Mouse (Mus musculus): ENCODE results near the gene Mef2c. TPM values are rescaled to one million over a fixed set of nuclear protein-coding genes. Genes with fewer than 3 reads are reported as not detected.

Mef2c gene
- 14.3 and 24.7 TPM in 2 replicates for polyA plus RNA-seq (2012; ENCODE audit: insufficient read depth, insufficient read length, missing spikeins)

GRCm38 (mm10) chr13:83503919-83504318, at the start of gene Mef2c:
Gene Mef2c, plus strand, starts transcription at chr13:83504034.
- Histone ChIP-seq H3K4me3 (ENCODE audit: insufficient read depth, low read depth, low read length) (no peak within 1 kb of the TSS), H3K27ac (replicated peaks; ENCODE audit: low read depth, low read length) (no peak within 1 kb of the TSS), H3K4me1 (ENCODE audit: control insufficient read depth, insufficient read depth, insufficient read length, low read length) (no peaks in the 10 kb centered on the region)

- Histone ChIP-seq H3K4me1 (ENCODE audit: control insufficient read depth, insufficient read depth, insufficient read length, low read length) (no peaks in the 10 kb centered on the region), H3K4me3 (ENCODE audit: insufficient read depth, low read depth, low read length) (no peak overlapping the region), H3K27ac (replicated peaks; ENCODE audit: low read depth, low read length) (no peak overlapping the region)
Measured at GRCm38 (mm10) chr13:83458729-83459128, 45.1 kb upstream of the Mef2c start.

DNA sequence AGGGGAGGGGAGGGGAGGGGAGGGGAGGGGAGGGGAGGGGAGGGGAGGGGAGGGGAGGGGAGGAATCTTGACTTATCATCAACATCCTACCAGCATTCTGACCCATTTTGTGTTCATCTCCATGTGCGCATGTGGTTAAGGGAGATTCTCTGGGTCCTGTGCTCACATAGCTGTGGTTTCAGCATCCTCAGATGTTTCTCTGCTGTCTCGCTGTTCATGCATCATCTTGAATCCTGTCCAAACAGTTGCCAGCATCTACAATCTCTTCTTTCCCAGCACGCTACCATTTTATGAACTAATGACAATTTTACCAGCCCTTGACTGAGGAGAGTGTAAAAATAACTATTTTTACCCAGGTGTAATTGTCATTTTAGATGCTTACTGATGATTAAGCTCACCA, 44.2 kb upstream of the Mef2c start:
- Histone ChIP-seq H3K27ac (replicated peaks; ENCODE audit: low read depth, low read length) (no peak overlapping the region), H3K4me1 (ENCODE audit: control insufficient read depth, insufficient read depth, insufficient read length, low read length) (no peaks in the 10 kb centered on the region), H3K4me3 (ENCODE audit: insufficient read depth, low read depth, low read length) (no peak overlapping the region)

DNA sequence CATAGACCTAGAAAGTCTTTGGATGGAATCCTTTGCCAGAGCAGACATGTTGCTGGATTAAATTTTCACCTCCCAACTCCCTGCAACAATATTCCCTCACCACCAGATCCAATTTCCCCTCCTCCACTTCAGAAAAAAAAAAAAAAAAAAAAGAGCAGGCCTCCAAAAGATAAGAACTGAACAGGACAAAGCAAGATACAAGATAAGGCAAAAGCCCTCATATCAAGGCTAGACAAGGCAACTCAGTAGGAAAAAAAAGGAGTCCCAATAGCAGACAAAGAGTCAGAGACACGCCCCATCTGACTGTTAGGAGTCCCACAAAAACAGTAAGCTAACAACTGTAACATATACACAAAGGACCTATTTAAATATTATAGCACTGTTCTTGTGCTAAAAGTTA, 43.2 kb upstream of the Mef2c start:
- no peaks in the 10 kb centered on the region for H3K4me1 ChIP-seq (ENCODE audit: control insufficient read depth, insufficient read depth, insufficient read length, low read length)
- no peak overlapping the region for H3K4me3 ChIP-seq (ENCODE audit: insufficient read depth, low read depth, low read length)
- no peak overlapping the region for H3K27ac ChIP-seq (replicated peaks; ENCODE audit: low read depth, low read length)

DNA sequence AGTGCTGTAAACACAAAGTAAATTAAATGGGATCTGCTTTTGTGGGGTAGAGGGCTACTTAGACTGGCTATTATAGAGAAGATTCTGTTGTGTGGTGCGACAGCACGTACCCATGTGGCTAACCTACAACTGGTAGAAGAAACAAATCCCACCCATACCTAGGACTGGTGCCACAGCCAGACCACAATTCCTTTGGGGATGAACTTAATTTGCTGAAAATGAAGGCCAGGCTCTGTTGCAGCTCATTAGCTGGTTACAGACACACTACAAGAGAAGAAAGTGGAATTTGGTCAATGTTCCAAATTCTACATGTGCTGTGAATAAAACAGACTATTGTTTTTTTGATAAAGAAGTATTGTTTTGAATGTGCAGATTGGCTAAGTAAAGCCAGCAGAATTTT, 42.3 kb upstream of the Mef2c start:
- Histone ChIP-seq H3K27ac (replicated peaks; ENCODE audit: low read depth, low read length) (no peak overlapping the region), H3K4me1 (ENCODE audit: control insufficient read depth, insufficient read depth, insufficient read length, low read length) (no peaks in the 10 kb centered on the region), H3K4me3 (ENCODE audit: insufficient read depth, low read depth, low read length) (no peak overlapping the region)

- Histone ChIP-seq H3K4me3 (ENCODE audit: insufficient read depth, low read depth, low read length) (no peak overlapping the region), H3K4me1 (ENCODE audit: control insufficient read depth, insufficient read depth, insufficient read length, low read length) (no peaks in the 10 kb centered on the region), H3K27ac (replicated peaks; ENCODE audit: low read depth, low read length) (no peak overlapping the region)
Measured at GRCm38 (mm10) chr13:83466756-83467155, 37.1 kb upstream of the Mef2c start.

DNA sequence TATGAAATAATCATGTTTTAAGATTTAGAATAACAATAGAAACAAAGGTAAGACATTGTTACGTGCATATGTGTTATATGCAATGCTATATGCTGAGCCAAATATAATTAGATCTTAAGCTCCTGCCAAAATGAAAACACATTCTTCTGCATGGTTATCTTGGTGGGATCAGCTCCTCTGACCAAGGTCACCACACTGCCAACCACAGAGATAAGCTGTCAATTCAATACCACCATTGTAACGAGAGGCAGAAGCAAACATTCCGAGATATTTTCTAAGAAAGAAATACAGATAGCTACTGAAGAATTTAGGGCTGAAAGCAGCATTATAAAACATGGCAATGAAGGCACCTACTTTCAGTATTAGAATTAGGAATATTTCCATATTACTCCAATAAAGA, 35.0 kb upstream of the Mef2c start:
- no peaks in the 10 kb centered on the region for H3K4me1 ChIP-seq (ENCODE audit: control insufficient read depth, insufficient read depth, insufficient read length, low read length)
- no peak overlapping the region for H3K27ac ChIP-seq (replicated peaks; ENCODE audit: low read depth, low read length)
- H3K4me3 ChIP-seq (ENCODE audit: insufficient read depth, low read depth, low read length): no peak overlapping the region

DNA sequence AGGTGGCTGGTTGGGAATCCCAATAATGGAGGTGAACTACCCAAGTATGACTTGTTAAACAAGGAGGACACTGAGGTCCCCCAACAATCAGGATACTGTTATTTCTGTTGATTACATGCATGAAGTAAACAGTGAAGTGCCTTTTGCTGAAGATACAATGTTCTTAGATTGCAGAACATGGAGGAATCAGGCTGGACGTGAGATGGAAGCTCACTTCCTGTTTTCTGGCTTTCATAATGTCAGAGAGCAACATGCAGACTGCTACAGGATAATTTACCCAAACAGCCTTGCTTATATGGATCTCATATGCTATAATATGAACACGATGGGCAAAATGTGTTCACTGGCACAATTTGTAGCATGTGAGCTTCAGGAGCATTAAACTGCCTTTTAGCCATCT, 30.1 kb upstream of the Mef2c start:
- H3K4me3 ChIP-seq (ENCODE audit: insufficient read depth, low read depth, low read length): no peak overlapping the region
- no peaks in the 10 kb centered on the region for H3K4me1 ChIP-seq (ENCODE audit: control insufficient read depth, insufficient read depth, insufficient read length, low read length)
- H3K27ac ChIP-seq (replicated peaks; ENCODE audit: low read depth, low read length): no peak overlapping the region

GRCm38 (mm10) chr13:83480388-83480787, 23.4 kb upstream of the Mef2c start:
- Histone ChIP-seq H3K4me1 (ENCODE audit: control insufficient read depth, insufficient read depth, insufficient read length, low read length) (no peaks in the 10 kb centered on the region), H3K27ac (replicated peaks; ENCODE audit: low read depth, low read length) (no peak overlapping the region)

GRCm38 (mm10) chr13:83481310-83481709, 22.5 kb upstream of the Mef2c start:
- Histone ChIP-seq H3K4me1 (ENCODE audit: control insufficient read depth, insufficient read depth, insufficient read length, low read length) (no peaks in the 10 kb centered on the region), H3K4me3 (ENCODE audit: insufficient read depth, low read depth, low read length) (no peak overlapping the region), H3K27ac (replicated peaks; ENCODE audit: low read depth, low read length) (no peak overlapping the region)

More at GRCm38 (mm10) chr13:83480388-83480787, 23.4 kb upstream of the Mef2c start:
- no peak overlapping the region for H3K4me3 ChIP-seq (ENCODE audit: insufficient read depth, low read depth, low read length)

DNA sequence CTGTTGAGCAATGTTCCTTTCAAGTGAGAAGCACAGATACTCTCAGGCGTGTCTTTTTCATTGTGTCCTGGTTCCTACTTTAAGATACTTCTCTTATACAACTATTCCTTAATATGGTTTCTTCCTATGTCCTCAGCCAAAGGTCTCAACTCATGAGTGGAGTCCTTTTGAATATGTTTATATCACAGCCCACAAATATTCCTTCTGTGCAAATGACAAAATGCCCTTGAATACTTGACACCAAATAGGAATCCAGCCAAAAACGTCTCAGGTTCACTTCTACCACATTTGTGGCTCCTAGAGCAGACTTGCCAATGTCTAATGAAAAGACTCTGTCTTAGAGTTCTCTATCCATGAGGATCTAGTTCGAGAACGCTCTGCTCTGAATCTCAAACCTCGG, 21.7 kb upstream of the Mef2c start:
- Histone ChIP-seq H3K4me3 (ENCODE audit: insufficient read depth, low read depth, low read length) (no peak overlapping the region), H3K4me1 (ENCODE audit: control insufficient read depth, insufficient read depth, insufficient read length, low read length) (no peaks in the 10 kb centered on the region), H3K27ac (replicated peaks; ENCODE audit: low read depth, low read length) (no peak overlapping the region)

DNA sequence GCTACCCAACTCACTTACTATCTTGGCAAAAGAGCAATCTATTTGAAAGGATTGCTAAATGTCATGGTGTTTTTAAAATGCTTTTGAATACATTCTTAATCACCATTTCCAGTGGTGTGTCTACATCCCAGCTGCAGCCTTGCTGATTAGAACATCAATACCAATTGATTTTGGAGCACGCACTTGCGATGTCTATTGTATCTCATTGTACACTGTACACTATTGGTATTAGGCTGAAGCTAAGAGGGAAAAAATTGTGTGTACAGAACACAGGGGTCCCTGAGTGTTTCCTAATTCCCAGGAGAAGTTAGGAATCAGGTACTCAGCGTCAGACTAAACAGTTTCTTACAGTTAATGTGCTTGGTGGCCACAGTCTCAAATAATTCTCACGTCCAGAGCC, 19.6 kb upstream of the Mef2c start:
- Histone ChIP-seq H3K4me1 (ENCODE audit: control insufficient read depth, insufficient read depth, insufficient read length, low read length) (no peaks in the 10 kb centered on the region), H3K4me3 (ENCODE audit: insufficient read depth, low read depth, low read length) (no peak overlapping the region), H3K27ac (replicated peaks; ENCODE audit: low read depth, low read length) (no peak overlapping the region)

DNA sequence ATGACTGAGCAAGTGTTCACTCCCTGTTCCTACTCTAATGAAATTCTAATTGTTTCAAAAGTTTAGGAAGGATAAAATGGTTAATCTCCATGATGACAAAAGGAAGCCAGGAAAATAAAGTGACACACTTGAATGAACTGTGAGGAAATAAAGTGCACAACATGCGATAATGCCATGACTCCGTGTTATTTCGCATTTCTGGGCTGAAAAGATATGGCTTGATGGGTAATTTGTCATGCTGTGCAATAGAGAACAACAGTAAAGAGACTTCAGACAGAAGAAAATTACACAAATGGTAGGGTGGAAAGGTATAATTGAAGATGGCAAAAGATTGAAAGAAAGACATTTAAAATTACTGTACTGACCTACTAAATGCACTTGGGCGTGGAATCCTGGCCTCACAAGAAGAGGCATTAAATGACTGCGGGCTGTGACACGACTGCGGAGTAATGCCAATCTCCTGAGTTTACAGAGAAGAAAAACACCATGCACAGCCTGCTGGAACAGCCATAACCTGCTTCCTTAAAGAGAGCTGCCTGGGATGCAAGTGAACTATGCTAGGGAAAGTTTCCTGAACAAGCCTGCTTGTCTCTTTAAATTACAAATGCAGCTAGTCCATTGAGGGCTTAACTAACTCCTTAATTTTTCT, 19.0 kb upstream of the Mef2c start:
- Histone ChIP-seq H3K27ac (replicated peaks; ENCODE audit: low read depth, low read length) (no peak overlapping the region), H3K4me1 (ENCODE audit: control insufficient read depth, insufficient read depth, insufficient read length, low read length) (no peaks in the 10 kb centered on the region), H3K4me3 (ENCODE audit: insufficient read depth, low read depth, low read length) (no peak overlapping the region)

- Histone ChIP-seq H3K4me3 (ENCODE audit: insufficient read depth, low read depth, low read length) (no peak overlapping the region), H3K4me1 (ENCODE audit: control insufficient read depth, insufficient read depth, insufficient read length, low read length) (no peaks in the 10 kb centered on the region), H3K27ac (replicated peaks; ENCODE audit: low read depth, low read length) (no peak overlapping the region)
Measured at GRCm38 (mm10) chr13:83492051-83492450, 11.8 kb upstream of the Mef2c start.

- no peaks in the 10 kb centered on the region for H3K4me1 ChIP-seq (ENCODE audit: control insufficient read depth, insufficient read depth, insufficient read length, low read length)
- no peak overlapping the region for H3K27ac ChIP-seq (replicated peaks; ENCODE audit: low read depth, low read length)
- H3K4me3 ChIP-seq (ENCODE audit: insufficient read depth, low read depth, low read length): no peak overlapping the region
Measured at GRCm38 (mm10) chr13:83497708-83498107, 6.1 kb upstream of the Mef2c start.

DNA sequence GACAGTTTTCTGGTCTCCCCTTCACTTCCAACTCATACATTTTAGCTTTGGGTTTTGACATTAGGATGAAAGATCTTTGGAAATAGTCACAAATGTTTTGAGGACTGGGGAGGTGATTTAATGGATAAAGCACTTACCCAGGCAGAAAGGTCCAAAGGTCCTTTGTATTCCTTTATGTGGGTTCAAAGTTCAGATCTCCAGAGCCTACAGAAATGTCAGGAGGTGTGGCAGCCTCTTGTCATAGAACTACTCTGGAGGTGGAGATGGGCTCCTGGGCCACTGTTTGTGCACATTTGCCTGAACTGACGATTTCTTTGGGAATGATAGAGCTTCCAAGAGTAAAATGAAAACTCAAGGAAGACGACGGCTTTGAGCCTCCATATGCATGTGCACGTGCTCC, 4.3 kb upstream of the Mef2c start:
- no peak overlapping the region for H3K27ac ChIP-seq (replicated peaks; ENCODE audit: low read depth, low read length)
- H3K4me1 ChIP-seq (ENCODE audit: control insufficient read depth, insufficient read depth, insufficient read length, low read length): no peaks in the 10 kb centered on the region
- no peak overlapping the region for H3K4me3 ChIP-seq (ENCODE audit: insufficient read depth, low read depth, low read length)
